ENCODE assay signal across 8 mouse cellular contexts in the genomic region with DNA sequence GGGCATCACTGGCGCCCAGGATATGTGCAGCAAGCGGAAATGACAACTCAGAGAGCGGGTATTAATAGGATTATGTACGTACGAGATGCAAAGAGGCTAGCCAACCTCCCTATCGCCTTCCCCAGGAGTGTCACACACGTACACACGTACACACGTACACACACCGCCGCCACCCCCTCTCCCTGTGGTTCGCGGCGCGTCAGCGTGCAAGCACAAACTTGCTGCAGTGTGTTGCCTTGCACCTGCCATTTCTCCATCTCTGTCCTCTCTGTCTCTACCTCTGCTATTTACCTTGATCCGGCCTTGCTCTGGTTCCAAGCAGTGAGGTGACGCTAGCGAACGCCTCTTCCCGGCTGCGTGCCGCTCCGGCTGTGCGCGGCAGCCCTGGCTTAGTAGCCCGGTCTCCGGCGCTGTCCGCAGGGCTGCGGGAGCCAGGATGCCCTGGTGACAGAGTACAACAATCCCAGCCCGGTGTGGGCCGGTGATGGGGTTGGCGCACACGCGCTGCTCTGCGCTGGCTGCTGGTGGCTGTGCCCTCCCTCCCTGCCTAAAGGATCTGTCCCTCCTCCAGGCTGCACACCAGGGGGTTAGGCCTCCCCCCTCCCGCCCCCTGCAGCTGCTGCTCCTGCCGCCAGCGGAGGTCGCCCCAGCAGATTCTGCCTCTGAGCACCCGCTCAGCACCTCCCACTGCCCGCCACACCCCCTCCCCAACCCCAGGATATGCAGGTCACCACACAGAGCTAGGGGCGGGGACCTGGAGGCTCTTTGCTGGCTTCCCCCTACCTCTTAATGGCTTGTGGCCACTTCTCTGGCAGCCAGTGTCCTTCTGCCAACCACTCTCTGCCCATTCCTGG. TPM values are rescaled to one million over a fixed set of nuclear protein-coding genes. Genes with fewer than 3 reads are reported as not detected.
A peak's percentile ranks its signal among the peaks of the same experiment; 100 is the strongest.
DNase-seq lines count a peak whose midpoint lies in the region; ATAC-seq lines count a peak whose summit lies in the region.

No protein-coding gene starts in this region.

- 0 out of 2 replicates have a peak, but pooled peaks cover 3% of the 10 kb centered on the region for H3K27me3 ChIP-seq in intestine, embryonic 15.5 days (replicated peaks)
- no peaks in the 10 kb centered on the region for H3K27me3 ChIP-seq in megakaryocyte, embryonic 14.5 days (replicated peaks)

- DNase-seq in adrenal gland, adult 18-20 months (ENCODE audit: low spot score in 2 of 2) = peak; percentile 19 to 34
- DNase-seq in cerebellum, postnatal 25 days = peak; percentile 88
- DNase-seq in gastrocnemius, postnatal 14 days = peak; percentile 31
- peak; percentile 52 to 62 for DNase-seq in left cerebral cortex, postnatal 14 days (ENCODE audit: low spot score in 2 of 2)
- DNase-seq in right cerebral cortex, adult 18-20 months = peak; percentile 68
- peak; percentile 37 for DNase-seq in yolk sac, embryonic 10.5 days (ENCODE audit: low spot score)

- H3K4me1 ChIP-seq in intestine, embryonic 15.5 days (replicated peaks) = 0 out of 2 replicates have a peak, but pooled peaks cover 5% of the 10 kb centered on the region
- H3K4me1 ChIP-seq in megakaryocyte, embryonic 14.5 days = peaks cover 82% of the 10 kb centered on the region

- H3K36me3 ChIP-seq in intestine, embryonic 15.5 days = no peaks in the 10 kb centered on the region
- H3K36me3 ChIP-seq in megakaryocyte, embryonic 14.5 days (replicated peaks; ENCODE audit: low read length) = peaks cover 18% of the 10 kb centered on the region

- H3K9me3 ChIP-seq in intestine, embryonic 15.5 days = no peaks in the 10 kb centered on the region
- H3K9me3 ChIP-seq in megakaryocyte, embryonic 14.5 days = no peaks in the 10 kb centered on the region

- under 1% methylated on average over 44 of the region's 44 CpGs for WGBS in intestine, embryonic 15.5 days

- H3K4me2 ChIP-seq in intestine, embryonic 15.5 days (replicated peaks) = peak overlapping the region; percentile 92

- peak overlapping the region; percentile 38 for H3K4me3 ChIP-seq in intestine, embryonic 15.5 days (replicated peaks)
- peak overlapping the region; percentile 92 for H3K4me3 ChIP-seq in megakaryocyte, embryonic 14.5 days (replicated peaks)

- intact Hi-C loops in gastrocnemius, postnatal 14 days (cut with DNase I; ENCODE audit: low total_unique reads) = no loop called here
- intact Hi-C loops in left cerebral cortex, postnatal 14 days (cut with DNase I) = loop anchor here (2.0 to 10.0 kb wide), 2 partner anchors 70 to 186 kb away; no protein-coding TSS in a partner anchor

- H3K9ac ChIP-seq in intestine, embryonic 15.5 days = peak overlapping the region; percentile 37; the same call in 1 of the 2 replicates

- no peak overlapping the region for H3K27ac ChIP-seq in intestine, embryonic 15.5 days

- peak; percentile 89 for ATAC-seq in intestine, embryonic 15.5 days

RNA-seq across cellular contexts. Expression of a gene that starts 0.9 kb away (rescaled TPM):
- total RNA-seq in adrenal gland, adult 18-20 months (2021) = 10 to 100 TPM; 17.9 to 23.0 TPM
- total RNA-seq in gastrocnemius, postnatal 14 days (2021) = 10 to 100 TPM; 45.2 to 55.3 TPM
- 5.7 and 5.9 TPM in 2 replicates for polyA plus RNA-seq in intestine, embryonic 15.5 days (2015; fragmentation: Nextera tagmentation; extraction: Ambion mirVana)
- 100 to 1,000 TPM; 247 to 308 TPM for total RNA-seq in left cerebral cortex, postnatal 14 days (2021)
- polyA plus RNA-seq in megakaryocyte, embryonic 14.5 days (2012; ENCODE audit: insufficient read depth, low replicate concordance) = 5.3 and 9.0 TPM in 2 replicates

RNA-seq across cellular contexts. Expression of a gene that starts 43.2 kb away (rescaled TPM):
- total RNA-seq in adrenal gland, adult 18-20 months (2021) = 1 to 10 TPM; 2.9 TPM
- total RNA-seq in gastrocnemius, postnatal 14 days (2021) = 1 to 10 TPM; 8.5 to 9.4 TPM
- polyA plus RNA-seq in intestine, embryonic 15.5 days (2015; fragmentation: Nextera tagmentation; extraction: Ambion mirVana) = 4.8 and 5.0 TPM in 2 replicates
- total RNA-seq in left cerebral cortex, postnatal 14 days (2021) = 1 to 10 TPM in 1 of 2 experiments, under 1 TPM in 1; 0.59 to 1.1 TPM
- 159 and 231 TPM in 2 replicates for polyA plus RNA-seq in megakaryocyte, embryonic 14.5 days (2012; ENCODE audit: insufficient read depth, low replicate concordance)

Comparison
In these comparisons a context has a peak if more than half of its experiments do, and no peak if none do; other contexts are left out.
1. DNase-seq: peak in every context shown above with its lines; median percentile 88 in cerebellum, postnatal 25 days; 68 in right cerebral cortex, adult 18-20 months; 57 in left cerebral cortex, postnatal 14 days; 37 in yolk sac, embryonic 10.5 days; 31 in gastrocnemius, postnatal 14 days; 26 in adrenal gland, adult 18-20 months.
2. RNA of a gene that starts 0.9 kb away (total RNA-seq): 247 to 308 TPM in left cerebral cortex, postnatal 14 days; 45.2 to 55.3 TPM in gastrocnemius, postnatal 14 days and 17.9 to 23.0 TPM in adrenal gland, adult 18-20 months; every median in the first group is over 4 times any median in the second.